Mouse (Mus musculus): ENCODE data around the gene Zfp821. TPM values are rescaled to one million over a fixed set of nuclear protein-coding genes. Genes with fewer than 3 reads are reported as not detected.

Zfp821 gene
- polyA plus RNA-seq, 1 experiment, result 9.5 TPM

GRCm38 (mm10) chr8:109731012-109731411 lies 25.7 kb downstream of the Zfp821 start:
- Histone ChIP-seq H3K36me3 (ENCODE audit: control insufficient read depth, insufficient read depth, low read length, poor library complexity, severe bottlenecking) (peaks cover 11% of the 10 kb centered on the region), H3K9me3 (replicated peaks; ENCODE audit: control insufficient read depth, insufficient read depth, low read length, poor library complexity, severe bottlenecking) (no peaks in the 10 kb centered on the region), H3K9ac (ENCODE audit: low read depth, poor library complexity, severe bottlenecking) (no peak overlapping the region), H3K27ac (ENCODE audit: insufficient read depth, low read length) (no peak overlapping the region), H3K4me1 (ENCODE audit: control insufficient read depth, insufficient read depth, low read length) (no peaks in the 10 kb centered on the region), H3K27me3 (ENCODE audit: control insufficient read depth, insufficient read depth, low read length, poor library complexity, severe bottlenecking) (no peaks in the 10 kb centered on the region), H3K4me3 (ENCODE audit: low read depth, low read length) (no peak overlapping the region)
- TF ChIP-seq CTCF (IDR thresholded peaks at IDR 0.05; ENCODE audit: low read depth, low read length) (no peak), POLR2A (IDR thresholded peaks at IDR 0.05; ENCODE audit: insufficient read depth, low read length) (no peak), EP300 (IDR thresholded peaks at IDR 0.05; ENCODE audit: insufficient read depth, low read depth, low read length) (no peak)

- Histone ChIP-seq H3K4me1 (ENCODE audit: control insufficient read depth, insufficient read depth, low read length) (peaks cover 1% of the 10 kb centered on the region), H3K9ac (ENCODE audit: low read depth, poor library complexity, severe bottlenecking) (no peak overlapping the region), H3K4me3 (ENCODE audit: low read depth, low read length) (no peak overlapping the region), H3K9me3 (replicated peaks; ENCODE audit: control insufficient read depth, insufficient read depth, low read length, poor library complexity, severe bottlenecking) (peaks cover 12% of the 10 kb centered on the region), H3K36me3 (ENCODE audit: control insufficient read depth, insufficient read depth, low read length, poor library complexity, severe bottlenecking) (peaks cover 11% of the 10 kb centered on the region), H3K27ac (ENCODE audit: insufficient read depth, low read length) (no peak overlapping the region), H3K27me3 (ENCODE audit: control insufficient read depth, insufficient read depth, low read length, poor library complexity, severe bottlenecking) (no peaks in the 10 kb centered on the region)
- no peak for TF ChIP-seq EP300 (IDR thresholded peaks at IDR 0.05; ENCODE audit: insufficient read depth, low read depth, low read length)
- TF ChIP-seq POLR2A (IDR thresholded peaks at IDR 0.05; ENCODE audit: insufficient read depth, low read length), result no peak
- no peak for TF ChIP-seq CTCF (IDR thresholded peaks at IDR 0.05; ENCODE audit: low read depth, low read length)
Observed at GRCm38 (mm10) chr8:109734018-109734417, 28.7 kb downstream of the Zfp821 start.

GRCm38 (mm10) chr8:109736819-109737218 lies 31.5 kb downstream of the Zfp821 start:
- Histone ChIP-seq H3K27ac (ENCODE audit: insufficient read depth, low read length) (no peak overlapping the region), H3K36me3 (ENCODE audit: control insufficient read depth, insufficient read depth, low read length, poor library complexity, severe bottlenecking) (peaks cover 11% of the 10 kb centered on the region), H3K9ac (ENCODE audit: low read depth, poor library complexity, severe bottlenecking) (peak overlapping the region; percentile 92), H3K9me3 (replicated peaks; ENCODE audit: control insufficient read depth, insufficient read depth, low read length, poor library complexity, severe bottlenecking) (peaks cover 12% of the 10 kb centered on the region), H3K4me3 (ENCODE audit: low read depth, low read length) (peak overlapping the region; percentile 90), H3K27me3 (ENCODE audit: control insufficient read depth, insufficient read depth, low read length, poor library complexity, severe bottlenecking) (no peaks in the 10 kb centered on the region), H3K4me1 (ENCODE audit: control insufficient read depth, insufficient read depth, low read length) (peaks cover 1% of the 10 kb centered on the region)
- TF ChIP-seq POLR2A (IDR thresholded peaks at IDR 0.05; ENCODE audit: insufficient read depth, low read length) (no peak), CTCF (IDR thresholded peaks at IDR 0.05; ENCODE audit: low read depth, low read length) (no peak)

- peaks cover 1% of the 10 kb centered on the region for H3K4me1 ChIP-seq (ENCODE audit: control insufficient read depth, insufficient read depth, low read length)
- H3K9ac ChIP-seq (ENCODE audit: low read depth, poor library complexity, severe bottlenecking), result peak within 1 kb of the TSS; percentile 92
- no peak within 1 kb of the TSS for H3K27ac ChIP-seq (ENCODE audit: insufficient read depth, low read length)
- peak within 1 kb of the TSS; percentile 90 for H3K4me3 ChIP-seq (ENCODE audit: low read depth, low read length)
- peaks cover 12% of the 10 kb centered on the region for H3K9me3 ChIP-seq (replicated peaks; ENCODE audit: control insufficient read depth, insufficient read depth, low read length, poor library complexity, severe bottlenecking)
- H3K36me3 ChIP-seq (ENCODE audit: control insufficient read depth, insufficient read depth, low read length, poor library complexity, severe bottlenecking), result peaks cover 11% of the 10 kb centered on the region
- H3K27me3 ChIP-seq (ENCODE audit: control insufficient read depth, insufficient read depth, low read length, poor library complexity, severe bottlenecking), result no peaks in the 10 kb centered on the region
- TF ChIP-seq EP300 (IDR thresholded peaks at IDR 0.05; ENCODE audit: insufficient read depth, low read depth, low read length) (no peak), CTCF (IDR thresholded peaks at IDR 0.05; ENCODE audit: low read depth, low read length) (peak; percentile 73)
Observed at GRCm38 (mm10) chr8:109737237-109738048, 32.1 kb downstream of the Zfp821 start, which contains the start of gene Atxn1l. Gene Atxn1l (minus strand): TSS chr8:109737739.

- H3K4me3 ChIP-seq (ENCODE audit: low read depth, low read length), result 0 out of 2 replicates have a peak overlapping the region, but pooled peaks have one; percentile 90
Observed at GRCm38 (mm10) chr8:109738049-109738380, 32.7 kb downstream of the Zfp821 start.

GRCm38 (mm10) chr8:109747468-109748199 lies 42.3 kb downstream of the Zfp821 start:
- Histone ChIP-seq H3K4me3 (ENCODE audit: low read depth, low read length) (no peak overlapping the region), H3K4me1 (ENCODE audit: control insufficient read depth, insufficient read depth, low read length) (no peaks in the 10 kb centered on the region), H3K36me3 (ENCODE audit: control insufficient read depth, insufficient read depth, low read length, poor library complexity, severe bottlenecking) (no peaks in the 10 kb centered on the region), H3K27me3 (ENCODE audit: control insufficient read depth, insufficient read depth, low read length, poor library complexity, severe bottlenecking) (no peaks in the 10 kb centered on the region), H3K9ac (ENCODE audit: low read depth, poor library complexity, severe bottlenecking) (no peak overlapping the region), H3K27ac (ENCODE audit: insufficient read depth, low read length) (no peak overlapping the region), H3K9me3 (replicated peaks; ENCODE audit: control insufficient read depth, insufficient read depth, low read length, poor library complexity, severe bottlenecking) (peaks cover 4% of the 10 kb centered on the region; the same call in 1 of the 2 replicates)
- no peak for TF ChIP-seq EP300 (IDR thresholded peaks at IDR 0.05; ENCODE audit: insufficient read depth, low read depth, low read length)
- TF ChIP-seq POLR2A (IDR thresholded peaks at IDR 0.05; ENCODE audit: insufficient read depth, low read length), result no peak
- no peak for TF ChIP-seq CTCF (IDR thresholded peaks at IDR 0.05; ENCODE audit: low read depth, low read length)

More at GRCm38 (mm10) chr8:109738049-109738380, 32.7 kb downstream of the Zfp821 start:
- peaks cover 1% of the 10 kb centered on the region for H3K4me1 ChIP-seq (ENCODE audit: control insufficient read depth, insufficient read depth, low read length)
- H3K27ac ChIP-seq (ENCODE audit: insufficient read depth, low read length), result no peak overlapping the region
- H3K9me3 ChIP-seq (replicated peaks; ENCODE audit: control insufficient read depth, insufficient read depth, low read length, poor library complexity, severe bottlenecking), result peaks cover 12% of the 10 kb centered on the region
- H3K27me3 ChIP-seq (ENCODE audit: control insufficient read depth, insufficient read depth, low read length, poor library complexity, severe bottlenecking), result no peaks in the 10 kb centered on the region
- no peak for TF ChIP-seq CTCF (IDR thresholded peaks at IDR 0.05; ENCODE audit: low read depth, low read length)
- TF ChIP-seq POLR2A (IDR thresholded peaks at IDR 0.05; ENCODE audit: insufficient read depth, low read length), result no peak
- TF ChIP-seq EP300 (IDR thresholded peaks at IDR 0.05; ENCODE audit: insufficient read depth, low read depth, low read length), result no peak
- no peak overlapping the region; the same call in 1 of the 2 replicates for H3K9ac ChIP-seq (ENCODE audit: low read depth, poor library complexity, severe bottlenecking)
- H3K36me3 ChIP-seq (ENCODE audit: control insufficient read depth, insufficient read depth, low read length, poor library complexity, severe bottlenecking), result peaks cover 10% of the 10 kb centered on the region

All from ES-Bruce4 (cell line).